Mouse (Mus musculus): ENCODE measurements around the gene Ythdf2. TPM values are rescaled to one million over a fixed set of nuclear protein-coding genes. Genes with fewer than 3 reads are reported as not detected.

Ythdf2 gene
- polyA plus RNA-seq, 1 experiment from 2014 or later: 52.6 TPM

GRCm38 (mm10) chr4:132138640-132139039 lies 73.5 kb downstream of the Ythdf2 start:
- DNase-seq (ENCODE audit: low spot score): no peak
- WGBS: 89% methylated on average over 2 of the region's 2 CpGs
- Histone ChIP-seq H3K4me1 (replicated peaks; ENCODE audit: control insufficient read depth, insufficient read depth) (no peaks in the 10 kb centered on the region), H3K4me3 (ENCODE audit: low read depth, low read length) (no peak overlapping the region), H3K36me3 (ENCODE audit: control insufficient read depth, insufficient read depth, low read length) (no peaks in the 10 kb centered on the region), H3K27me3 (ENCODE audit: control insufficient read depth, insufficient read depth, low read length) (no peaks in the 10 kb centered on the region), H3K4me2 (replicated peaks; ENCODE audit: low read depth) (no peak overlapping the region), H3K9ac (ENCODE audit: low read length) (no peak overlapping the region), H3K9me3 (ENCODE audit: control insufficient read depth, low read length) (no peaks in the 10 kb centered on the region), H3K27ac (replicated peaks) (no peak overlapping the region)
- TF ChIP-seq CTCF (IDR thresholded peaks at IDR 0.05; ENCODE audit: low read depth): no peak
- no peak for TF ChIP-seq EP300 (optimal IDR thresholded peaks at IDR 0.05)
- no peak for ATAC-seq (ENCODE audit: low FRiP score, low TSS enrichment)

- Histone ChIP-seq H3K27me3 (ENCODE audit: control insufficient read depth, insufficient read depth, low read length) (no peaks in the 10 kb centered on the region), H3K9me3 (ENCODE audit: control insufficient read depth, low read length) (no peaks in the 10 kb centered on the region), H3K36me3 (ENCODE audit: control insufficient read depth, insufficient read depth, low read length) (no peaks in the 10 kb centered on the region), H3K4me2 (replicated peaks; ENCODE audit: low read depth) (no peak overlapping the region), H3K9ac (ENCODE audit: low read length) (no peak overlapping the region), H3K4me1 (replicated peaks; ENCODE audit: control insufficient read depth, insufficient read depth) (no peaks in the 10 kb centered on the region), H3K27ac (replicated peaks) (no peak overlapping the region), H3K4me3 (ENCODE audit: low read depth, low read length) (no peak overlapping the region)
- TF ChIP-seq EP300 (optimal IDR thresholded peaks at IDR 0.05) (no peak), CTCF (IDR thresholded peaks at IDR 0.05; ENCODE audit: low read depth) (no peak)
- DNase-seq (ENCODE audit: low spot score): no peak
- no peak for ATAC-seq (ENCODE audit: low FRiP score, low TSS enrichment)
- WGBS: 75% methylated on average over 7 of the region's 7 CpGs
Observed at GRCm38 (mm10) chr4:132137013-132137412, 75.1 kb downstream of the Ythdf2 start.

Small RNAs within 50 kb of the gene (microRNA-seq; reads per million reads assigned to microRNA genes)
- gene Gm22033: not detected

Other genes starting within 250 kb of the Ythdf2 start
- gene Gm10300, start 137.6 kb downstream of the Ythdf2 start, polyA plus RNA-seq (2015; fragmentation: Nextera tagmentation; extraction: Ambion mirVana): 0.12 TPM in 1 of 2 replicates, not detected in the other
- gene Epb41, start 137.0 kb downstream of the Ythdf2 start, polyA plus RNA-seq (2015; fragmentation: Nextera tagmentation; extraction: Ambion mirVana): 24.3 and 26.7 TPM in 2 replicates
- gene Oprd1, start 67.8 kb downstream of the Ythdf2 start, polyA plus RNA-seq (2015; fragmentation: Nextera tagmentation; extraction: Ambion mirVana): 0.04 and 0.11 TPM in 2 replicates
- gene Gmeb1, start 49.3 kb upstream of the Ythdf2 start, polyA plus RNA-seq (2015; fragmentation: Nextera tagmentation; extraction: Ambion mirVana): 11.2 and 11.4 TPM in 2 replicates
- gene Taf12, start 62.1 kb upstream of the Ythdf2 start, polyA plus RNA-seq (2015; fragmentation: Nextera tagmentation; extraction: Ambion mirVana): 23.9 and 24.0 TPM in 2 replicates
- gene Rab42, start 91.1 kb upstream of the Ythdf2 start, polyA plus RNA-seq (2015; fragmentation: Nextera tagmentation; extraction: Ambion mirVana): 2.3 and 2.6 TPM in 2 replicates
- 45.5 and 45.7 TPM in 2 replicates for gene Trnau1ap, start 117.2 kb upstream of the Ythdf2 start, polyA plus RNA-seq (2015; fragmentation: Nextera tagmentation; extraction: Ambion mirVana)
- gene Rcc1, start 141.3 kb upstream of the Ythdf2 start, polyA plus RNA-seq (2015; fragmentation: Nextera tagmentation; extraction: Ambion mirVana): 23.4 and 25.2 TPM in 2 replicates
- gene Phactr4, start 210.2 kb upstream of the Ythdf2 start, polyA plus RNA-seq (2015; fragmentation: Nextera tagmentation; extraction: Ambion mirVana): 17.6 and 20.6 TPM in 2 replicates